Mouse (Mus musculus) ES-Bruce4 (cell line): ENCODE results near the gene C1qtnf3. TPM values are rescaled to one million over a fixed set of nuclear protein-coding genes. Genes with fewer than 3 reads are reported as not detected.

Source experiments
- H3K27ac ChIP-seq: 2 replicates; pipeline ENCODE4 v1.5.1; 2012; ENCODE audit warnings: low read length, inconsistent platforms; ENCODE audit not compliant: insufficient read depth
- H3K27me3 ChIP-seq: 2 replicates; pipeline ENCODE4 v1.6.1; 2012; ENCODE audit warnings: mild to moderate bottlenecking, low read length, inconsistent platforms; ENCODE audit not compliant: control insufficient read depth, poor library complexity, insufficient read depth, severe bottlenecking
- H3K36me3 ChIP-seq: 2 replicates; pipeline ENCODE4 v1.6.1; 2012; ENCODE audit warnings: inconsistent platforms, mild to moderate bottlenecking, low read length, moderate library complexity; ENCODE audit not compliant: control insufficient read depth, poor library complexity, insufficient read depth, severe bottlenecking
- H3K4me1 ChIP-seq: one replicate; pipeline ENCODE4 v1.8.1; 2011; ENCODE audit warnings: low read length; ENCODE audit not compliant: control insufficient read depth, insufficient read depth
- H3K4me3 ChIP-seq: 2 replicates; pipeline ENCODE4 v1.5.1; 2011; ENCODE audit warnings: low read depth, mild to moderate bottlenecking, low read length
- H3K9ac ChIP-seq: 2 replicates; pipeline ENCODE4 v1.6.1; 2012; ENCODE audit warnings: low read depth, mild to moderate bottlenecking, inconsistent platforms; ENCODE audit not compliant: poor library complexity, severe bottlenecking
- H3K9me3 ChIP-seq: replicated peaks from 2 replicates; pipeline ENCODE4 v1.6.1; 2012; ENCODE audit warnings: mild to moderate bottlenecking, low read length, inconsistent platforms; ENCODE audit not compliant: control insufficient read depth, poor library complexity, insufficient read depth, severe bottlenecking
- CTCF ChIP-seq: IDR thresholded peaks from one replicate; pipeline ENCODE4 v1.8.1; 2011; ENCODE audit warnings: low read depth, low read length
- EP300 ChIP-seq: IDR thresholded peaks from 2 replicates; pipeline ENCODE4 v1.6.1; 2011; ENCODE audit warnings: low read depth, low read length; ENCODE audit not compliant: insufficient read depth
- POLR2A ChIP-seq: IDR thresholded peaks from one replicate; pipeline ENCODE4 v1.8.1; 2011; ENCODE audit warnings: low read length; ENCODE audit not compliant: insufficient read depth
- polyA plus RNA-seq: library from polyadenylated mRNA; stranded (reverse); fragments of >200 nt; gene quantifications from 2 replicates; pipeline ENCODE4 v1.2.4, GENCODE M21; 2011; ENCODE audit warnings: low read depth; ENCODE audit not compliant: missing spikeins, insufficient read depth, insufficient read length

The C1qtnf3 gene
- polyA plus RNA-seq, 1 experiment, result not detected

GRCm38 (mm10) chr15:10921064-10921463 lies 31.1 kb upstream of the C1qtnf3 start:
- Histone ChIP-seq H3K9ac (no peak overlapping the region), H3K27me3 (no peaks in the 10 kb centered on the region), H3K9me3 (no peaks in the 10 kb centered on the region), H3K4me3 (no peak overlapping the region), H3K27ac (no peak overlapping the region), H3K4me1 (no peaks in the 10 kb centered on the region), H3K36me3 (no peaks in the 10 kb centered on the region)
- TF ChIP-seq CTCF (peak; percentile 18), EP300 (no peak)

- no peak overlapping the region for H3K4me3 ChIP-seq
- no peaks in the 10 kb centered on the region for H3K9me3 ChIP-seq
- no peak overlapping the region for H3K9ac ChIP-seq
- H3K27ac ChIP-seq, result no peak overlapping the region
- H3K36me3 ChIP-seq, result no peaks in the 10 kb centered on the region
- H3K27me3 ChIP-seq, result no peaks in the 10 kb centered on the region
- no peaks in the 10 kb centered on the region for H3K4me1 ChIP-seq
- TF ChIP-seq CTCF, result no peak
- no peak for TF ChIP-seq EP300
- TF ChIP-seq POLR2A, result no peak
These were observed 30.1 kb upstream of the C1qtnf3 start for GRCm38 (mm10) chr15:10922061-10922460.

GRCm38 (mm10) chr15:10922570-10922969 lies 29.6 kb upstream of the C1qtnf3 start:
- TF ChIP-seq POLR2A (no peak), CTCF (no peak), EP300 (no peak)
- H3K27me3 ChIP-seq, result no peaks in the 10 kb centered on the region
- no peaks in the 10 kb centered on the region for H3K4me1 ChIP-seq
- H3K36me3 ChIP-seq, result no peaks in the 10 kb centered on the region
- H3K4me3 ChIP-seq, result no peak overlapping the region
- no peaks in the 10 kb centered on the region for H3K9me3 ChIP-seq
- H3K9ac ChIP-seq, result no peak overlapping the region
- H3K27ac ChIP-seq, result no peak overlapping the region

DNA sequence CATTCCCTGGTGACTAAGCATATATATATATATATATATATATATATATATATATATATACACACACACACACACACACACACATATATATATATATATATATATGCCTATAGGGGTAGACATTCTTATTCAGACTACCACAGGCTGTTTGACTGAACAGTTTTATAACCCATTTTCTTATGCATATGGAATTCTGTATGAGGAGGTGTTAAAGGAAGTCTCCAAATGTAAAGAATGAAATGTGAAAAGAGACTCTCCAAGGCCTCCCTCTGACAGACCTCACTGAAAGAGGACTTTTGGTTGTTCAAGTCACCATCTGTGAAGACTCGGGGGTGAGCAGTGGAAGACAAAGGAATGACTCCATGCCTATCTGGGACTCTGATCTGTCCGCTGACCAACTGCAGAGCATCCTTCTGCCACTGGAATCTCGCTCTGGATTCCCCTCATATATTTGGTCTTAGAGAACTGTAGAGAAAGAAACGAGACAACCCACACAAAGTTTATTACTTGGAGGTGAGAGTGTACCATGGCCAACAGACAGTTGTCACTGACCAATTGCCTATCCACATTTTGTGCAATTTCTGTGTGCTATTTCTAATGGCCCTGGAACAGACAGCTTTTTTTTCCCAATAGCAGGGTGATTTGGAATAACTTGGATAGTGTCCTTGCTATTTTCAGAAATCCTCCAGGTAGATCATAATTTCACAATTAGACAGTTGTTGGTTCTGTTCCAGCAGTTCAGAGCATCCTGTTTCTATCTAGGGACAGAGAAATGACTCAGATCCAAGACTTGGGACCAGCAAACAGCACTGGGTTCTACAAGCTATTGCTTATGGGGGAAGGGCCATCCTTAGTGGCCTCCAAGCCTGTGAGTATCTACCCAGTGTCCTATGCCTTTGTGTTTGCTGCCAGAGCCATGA lies 28.8 kb upstream of the C1qtnf3 start:
- no peaks in the 10 kb centered on the region for H3K36me3 ChIP-seq
- H3K4me1 ChIP-seq, result no peaks in the 10 kb centered on the region
- no peaks in the 10 kb centered on the region for H3K9me3 ChIP-seq
- no peaks in the 10 kb centered on the region for H3K27me3 ChIP-seq
- H3K4me3 ChIP-seq, result no peak overlapping the region
- TF ChIP-seq EP300, result no peak
- no peak for TF ChIP-seq POLR2A
- no peak for TF ChIP-seq CTCF
- no peak overlapping the region for H3K27ac ChIP-seq
- no peak overlapping the region for H3K9ac ChIP-seq

DNA sequence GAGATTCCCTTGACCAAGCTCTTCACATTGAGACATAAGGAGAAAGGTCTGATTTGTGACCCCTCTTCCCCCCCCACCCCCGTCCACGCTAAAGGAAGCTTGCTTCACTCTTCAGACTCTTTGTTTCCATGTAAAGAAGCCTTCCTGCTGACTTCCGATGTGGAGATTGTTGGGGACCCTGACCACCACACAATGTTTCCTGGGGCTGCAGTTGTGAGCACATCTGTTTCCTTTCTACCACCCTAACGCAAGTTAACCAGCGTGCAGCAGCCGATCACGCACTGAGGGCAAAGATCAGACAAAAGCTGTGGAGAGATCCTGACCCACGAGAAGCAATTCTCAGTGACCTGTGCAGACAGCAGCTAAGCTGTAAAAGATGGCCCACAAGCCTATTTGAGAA lies 24.8 kb upstream of the C1qtnf3 start:
- no peaks in the 10 kb centered on the region for H3K27me3 ChIP-seq
- H3K9me3 ChIP-seq, result no peaks in the 10 kb centered on the region
- no peaks in the 10 kb centered on the region for H3K36me3 ChIP-seq
- H3K4me1 ChIP-seq, result no peaks in the 10 kb centered on the region
- H3K9ac ChIP-seq, result no peak overlapping the region
- H3K4me3 ChIP-seq, result no peak overlapping the region
- TF ChIP-seq POLR2A (no peak), EP300 (no peak), CTCF (no peak)
- no peak overlapping the region for H3K27ac ChIP-seq

DNA sequence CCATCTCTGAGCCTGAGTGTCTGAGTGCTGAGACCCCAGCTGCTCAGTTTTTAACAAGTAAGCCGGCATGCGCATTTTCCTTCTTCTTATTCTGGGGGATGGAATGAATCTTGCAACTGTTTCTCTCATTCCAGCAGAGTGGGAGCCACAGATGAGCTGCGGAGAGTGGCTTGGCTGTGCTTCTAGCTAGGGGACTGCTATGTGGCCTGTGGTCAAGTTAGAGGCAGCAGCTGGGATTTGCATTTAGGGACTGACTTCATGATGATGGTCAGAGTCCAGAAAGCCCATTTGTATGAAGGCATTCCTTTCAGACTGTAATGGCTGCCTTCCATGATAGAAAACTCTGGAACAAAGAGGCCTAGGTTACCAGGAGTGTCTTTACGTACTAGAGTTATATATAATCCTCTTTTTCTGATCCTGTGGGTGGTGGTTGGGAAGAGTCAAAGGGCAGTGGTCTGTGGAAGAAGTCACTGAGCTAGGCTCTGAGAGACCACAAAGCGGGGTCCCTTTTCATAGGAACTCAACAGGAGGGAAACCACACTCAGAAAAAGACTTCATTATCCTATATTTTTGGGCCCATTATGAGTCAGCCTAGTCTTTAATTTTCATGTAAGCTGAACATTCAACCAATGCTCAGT lies 23.4 kb upstream of the C1qtnf3 start:
- Histone ChIP-seq H3K9ac (no peak overlapping the region), H3K9me3 (no peaks in the 10 kb centered on the region), H3K4me3 (no peak overlapping the region), H3K27ac (no peak overlapping the region), H3K4me1 (no peaks in the 10 kb centered on the region), H3K36me3 (no peaks in the 10 kb centered on the region), H3K27me3 (no peaks in the 10 kb centered on the region)
- TF ChIP-seq EP300 (no peak), CTCF (no peak), POLR2A (no peak)
